Mouse (Mus musculus) limb, embryonic 10.5 days (tissue): ENCODE results near the gene B430306N03Rik. TPM values are rescaled to one million over a fixed set of nuclear protein-coding genes. Genes with fewer than 3 reads are reported as not detected.
"Not testable (repeated sequence)": the region's sequence is repeated elsewhere in the genome, so short reads cannot be mapped to it uniquely, and the experiment has no call there.

Source experiments
- DNase-seq: peaks from one replicate; pipeline ENCODE4 v3.0.0-alpha.2; 2017; ENCODE audit warnings: low spot score
- H3K27ac ChIP-seq: fragments of 300-500 bp; sonication (generic); 2 replicates; pipeline ENCODE4 v1.5.1; 2016; ENCODE audit warnings: mild to moderate bottlenecking
- H3K27me3 ChIP-seq: fragments of 300-500 bp; sonication (generic); 2 replicates; pipeline ENCODE4 v1.6.1; 2016; ENCODE audit warnings: low read depth, mild to moderate bottlenecking; ENCODE audit not compliant: poor library complexity, severe bottlenecking
- H3K36me3 ChIP-seq: fragments of 300-500 bp; sonication (generic); 2 replicates; pipeline ENCODE4 v1.6.1; 2016; ENCODE audit warnings: mild to moderate bottlenecking, moderate library complexity
- H3K4me1 ChIP-seq: fragments of 300-500 bp; sonication (generic); 2 replicates; pipeline ENCODE4 v1.6.1; 2016
- H3K4me3 ChIP-seq: fragments of 300-500 bp; sonication (generic); 2 replicates; pipeline ENCODE4 v1.5.1; 2016; ENCODE audit warnings: mild to moderate bottlenecking, moderate library complexity
- H3K9me3 ChIP-seq: fragments of 300-500 bp; sonication (generic); replicated peaks from 2 replicates; pipeline ENCODE4 v1.6.1; 2016; ENCODE audit warnings: mild to moderate bottlenecking
- WGBS: fragments of 180-500 bp; shearing (Covaris S2); methylation state at CpG from one replicate; pipeline ENCODE4 v1.1.7; 2016; 5-methylcytosine and 5-hydroxymethylcytosine counted together
- polyA plus RNA-seq: library from polyadenylated mRNA; unstranded; fragments of >200 nt; fragmentation: Nextera tagmentation; extraction: Ambion mirVana; gene quantifications from 2 replicates; pipeline ENCODE4 v1.2.1, GENCODE M21; 2016

The B430306N03Rik gene
- polyA plus RNA-seq = 0.09 TPM in 1 of 2 replicates, not detected in the other

DNA sequence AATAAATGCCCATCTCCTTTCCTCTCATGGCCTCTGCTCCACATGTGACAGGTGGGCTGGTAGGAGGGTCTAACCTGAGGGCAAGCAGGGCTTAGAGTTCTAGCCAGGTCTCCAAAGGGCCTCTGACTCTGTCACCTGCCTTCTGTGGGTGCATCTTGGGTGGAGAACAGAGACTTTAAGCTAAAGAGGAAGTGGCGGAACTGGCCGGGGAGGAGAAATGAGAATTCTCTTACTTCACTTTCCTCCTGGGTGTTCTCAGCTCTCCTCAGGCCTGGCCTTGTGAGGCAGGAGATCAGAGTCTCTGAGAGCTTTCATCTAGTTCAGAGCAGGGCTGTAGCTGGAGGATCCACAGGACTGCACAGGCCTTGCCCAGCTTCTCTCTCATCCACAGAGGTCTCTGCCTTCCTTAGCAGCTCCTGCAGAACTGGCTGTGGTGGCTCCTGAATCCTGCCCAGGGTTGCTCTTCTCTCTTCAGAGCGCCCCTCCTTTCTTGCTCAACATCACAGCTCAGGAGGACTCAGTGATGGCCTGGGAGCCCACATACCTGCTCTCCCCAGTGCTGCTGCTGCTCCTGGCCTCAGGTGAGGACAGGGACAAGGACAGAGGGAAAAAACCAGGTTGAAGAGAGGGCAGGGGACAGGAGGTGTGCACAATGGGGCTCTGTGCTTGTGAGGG is at the start of gene B430306N03Rik:
Gene B430306N03Rik (plus strand): TSS at position 237 of the 675 bp plus-strand sequence.
- 89% methylated on average over 3 of the region's 3 CpGs for WGBS
- not testable (repeated sequence) for DNase-seq

DNA sequence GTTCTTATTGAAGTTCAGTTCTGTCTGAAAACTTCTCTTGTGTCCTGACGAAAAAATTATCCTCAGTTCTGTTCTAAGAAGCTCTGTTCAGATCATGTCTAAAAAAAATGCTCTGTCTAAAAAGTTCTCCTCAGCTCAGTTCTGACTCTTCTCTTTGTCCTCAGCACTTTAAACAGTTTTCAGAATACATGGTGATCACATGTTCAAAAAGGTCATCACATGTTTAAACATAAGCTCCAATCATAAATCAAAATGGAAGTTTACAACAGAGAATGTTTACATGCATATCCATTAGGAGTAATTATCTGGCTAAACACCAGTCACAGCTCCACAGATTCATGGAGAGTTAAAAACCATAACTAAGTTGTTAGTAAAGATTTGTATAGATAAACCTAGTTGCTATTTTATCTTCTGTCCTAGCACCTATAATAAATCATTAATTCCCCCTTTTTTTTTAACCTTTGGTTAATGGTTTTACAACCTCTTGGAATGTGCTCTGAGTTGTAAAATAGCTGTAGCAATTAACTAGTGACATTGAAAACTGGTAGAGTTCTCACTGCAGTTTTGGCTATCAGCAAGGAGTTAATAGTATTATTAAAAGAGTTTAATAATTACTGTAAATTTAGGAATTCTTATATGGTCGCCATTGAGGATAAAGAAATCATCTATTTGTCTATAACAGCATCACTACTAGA is 49.2 kb upstream of the B430306N03Rik start:
- Histone ChIP-seq H3K27me3 (peaks cover 6% of the 10 kb centered on the region; the same call in 1 of the 2 replicates), H3K4me3 (no peak overlapping the region), H3K9me3 (no peaks in the 10 kb centered on the region), H3K4me1 (peaks cover 15% of the 10 kb centered on the region), H3K27ac (0 out of 2 replicates have a peak overlapping the region, but pooled peaks have one; percentile 25), H3K36me3 (no peaks in the 10 kb centered on the region)
- WGBS = 32% methylated on average over 2 of the region's 2 CpGs
- DNase-seq = no peak

More for the DNA sequence above, at the start of gene B430306N03Rik:
- not testable (repeated sequence) for H3K4me1 ChIP-seq, H3K4me3 ChIP-seq, H3K27me3 ChIP-seq, H3K36me3 ChIP-seq, H3K27ac ChIP-seq, H3K9me3 ChIP-seq

GRCm38 (mm10) chr17:48267591-48267990 is 48.4 kb upstream of the B430306N03Rik start:
- no peak overlapping the region for H3K4me3 ChIP-seq
- no peak for DNase-seq
- WGBS = 74% methylated on average over 1 of the region's 1 CpGs

GRCm38 (mm10) chr17:48268276-48268675 is 47.7 kb upstream of the B430306N03Rik start:
- peaks cover 6% of the 10 kb centered on the region; the same call in 1 of the 2 replicates for H3K27me3 ChIP-seq
- H3K27ac ChIP-seq = no peak overlapping the region
- H3K9me3 ChIP-seq = no peaks in the 10 kb centered on the region
- H3K4me1 ChIP-seq = peaks cover 15% of the 10 kb centered on the region
- DNase-seq = no peak
- no peaks in the 10 kb centered on the region for H3K36me3 ChIP-seq
- no peak overlapping the region for H3K4me3 ChIP-seq

More at GRCm38 (mm10) chr17:48267591-48267990, 48.4 kb upstream of the B430306N03Rik start:
- H3K9me3 ChIP-seq = no peaks in the 10 kb centered on the region
- no peak overlapping the region for H3K27ac ChIP-seq
- peaks cover 15% of the 10 kb centered on the region for H3K4me1 ChIP-seq
- peaks cover 6% of the 10 kb centered on the region; the same call in 1 of the 2 replicates for H3K27me3 ChIP-seq
- H3K36me3 ChIP-seq = no peaks in the 10 kb centered on the region

- no peak overlapping the region for H3K27ac ChIP-seq
- peaks cover 15% of the 10 kb centered on the region for H3K4me1 ChIP-seq
- no peak for DNase-seq
- no peaks in the 10 kb centered on the region for H3K9me3 ChIP-seq
- no peaks in the 10 kb centered on the region for H3K36me3 ChIP-seq
- no peak overlapping the region for H3K4me3 ChIP-seq
- WGBS = 80% methylated on average over 4 of the region's 4 CpGs
- H3K27me3 ChIP-seq = peaks cover 6% of the 10 kb centered on the region; the same call in 1 of the 2 replicates
Observed at GRCm38 (mm10) chr17:48269833-48270232, 46.1 kb upstream of the B430306N03Rik start.

GRCm38 (mm10) chr17:48272158-48272557 is 43.8 kb upstream of the B430306N03Rik start:
- Histone ChIP-seq H3K4me3 (no peak overlapping the region), H3K4me1 (peaks cover 2% of the 10 kb centered on the region; the same call in 1 of the 2 replicates), H3K27ac (no peak overlapping the region), H3K9me3 (no peaks in the 10 kb centered on the region), H3K27me3 (peaks cover 6% of the 10 kb centered on the region; the same call in 1 of the 2 replicates), H3K36me3 (no peaks in the 10 kb centered on the region)
- 73% methylated on average over 5 of the region's 5 CpGs for WGBS
- no peak for DNase-seq

DNA sequence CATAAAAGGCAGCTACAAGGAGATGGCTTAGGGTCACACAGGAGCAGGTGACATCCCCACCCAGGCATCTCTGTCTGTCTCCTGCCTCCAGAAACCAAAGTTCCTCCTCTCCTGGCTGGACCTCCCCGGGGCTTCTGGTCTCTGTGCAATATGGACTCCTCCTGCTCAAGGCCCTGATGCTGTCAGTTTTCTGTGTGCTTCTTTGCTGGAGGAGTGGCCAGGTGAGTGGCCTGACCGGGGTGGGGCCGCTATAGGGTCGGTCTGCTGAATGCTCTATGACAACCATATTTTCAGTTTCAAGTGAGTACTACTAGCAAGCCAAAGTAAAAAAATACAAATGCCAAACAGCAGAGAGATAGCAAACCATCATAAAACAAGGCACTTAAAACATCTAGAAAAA is 43.3 kb upstream of the B430306N03Rik start:
- Histone ChIP-seq H3K27ac (no peak overlapping the region), H3K27me3 (peaks cover 6% of the 10 kb centered on the region; the same call in 1 of the 2 replicates), H3K4me3 (no peak overlapping the region), H3K9me3 (no peaks in the 10 kb centered on the region), H3K36me3 (no peaks in the 10 kb centered on the region), H3K4me1 (peaks cover 2% of the 10 kb centered on the region; the same call in 1 of the 2 replicates)
- WGBS = 95% methylated on average over 4 of the region's 4 CpGs
- no peak for DNase-seq

- Histone ChIP-seq H3K27ac (no peak overlapping the region), H3K4me1 (peaks cover 2% of the 10 kb centered on the region; the same call in 1 of the 2 replicates), H3K4me3 (no peak overlapping the region), H3K9me3 (no peaks in the 10 kb centered on the region), H3K36me3 (no peaks in the 10 kb centered on the region), H3K27me3 (peaks cover 6% of the 10 kb centered on the region; the same call in 1 of the 2 replicates)
- 83% methylated on average over 4 of the region's 4 CpGs for WGBS
- no peak for DNase-seq
Observed at GRCm38 (mm10) chr17:48274098-48274497, 41.8 kb upstream of the B430306N03Rik start.

DNA sequence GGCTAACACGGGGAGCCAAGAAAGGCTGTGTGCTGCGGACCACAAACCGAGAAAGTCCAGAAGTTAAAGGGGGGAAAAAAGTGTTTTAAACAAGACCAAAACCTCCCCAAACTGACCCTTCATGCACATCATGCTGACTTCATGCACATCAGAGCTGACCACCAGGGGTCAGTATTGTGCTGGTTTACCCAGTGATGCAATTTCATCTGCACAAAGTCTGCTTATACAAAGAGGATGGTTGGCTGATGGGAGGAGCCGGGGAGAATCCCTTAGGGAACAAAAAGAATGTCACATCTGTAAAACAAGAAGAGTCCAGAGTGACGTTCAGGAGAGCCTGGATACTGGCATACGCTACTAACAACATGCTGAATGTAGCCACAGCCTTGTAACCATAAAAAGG is 41.1 kb upstream of the B430306N03Rik start:
- no peak overlapping the region for H3K4me3 ChIP-seq
- 38% methylated on average over 6 of the region's 6 CpGs for WGBS
- H3K4me1 ChIP-seq = peaks cover 2% of the 10 kb centered on the region; the same call in 1 of the 2 replicates
- no peaks in the 10 kb centered on the region for H3K27me3 ChIP-seq
- no peaks in the 10 kb centered on the region for H3K9me3 ChIP-seq
- H3K27ac ChIP-seq = no peak overlapping the region
- no peaks in the 10 kb centered on the region for H3K36me3 ChIP-seq
- DNase-seq = peak; percentile 88

DNA sequence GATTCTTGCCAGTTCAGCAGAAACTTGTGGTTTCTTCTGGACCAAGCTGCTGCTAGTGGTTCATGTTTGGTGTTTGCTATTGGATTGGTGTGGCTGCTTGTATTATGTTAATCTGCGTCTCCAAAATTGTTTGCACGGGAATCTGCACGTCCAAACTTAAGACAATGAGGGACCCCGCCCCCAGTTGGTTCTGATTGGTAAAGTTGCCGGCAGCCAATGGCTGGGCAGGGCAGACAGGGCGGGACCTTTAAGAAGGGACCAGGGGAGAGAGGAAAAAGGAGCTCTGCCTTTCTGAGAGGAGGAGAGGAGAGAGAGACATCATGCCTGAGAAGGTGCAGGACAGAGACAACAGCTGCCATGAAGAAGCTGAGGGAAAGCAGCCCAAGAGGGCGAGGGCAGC is 40.2 kb upstream of the B430306N03Rik start:
- no peak overlapping the region for H3K27ac ChIP-seq
- 61% methylated on average over 7 of the region's 7 CpGs for WGBS
- no peak for DNase-seq
- H3K36me3 ChIP-seq = no peaks in the 10 kb centered on the region
- no peaks in the 10 kb centered on the region for H3K9me3 ChIP-seq
- no peak overlapping the region for H3K4me3 ChIP-seq
- peaks cover 4% of the 10 kb centered on the region; the same call in 1 of the 2 replicates for H3K4me1 ChIP-seq
- no peaks in the 10 kb centered on the region for H3K27me3 ChIP-seq

DNA sequence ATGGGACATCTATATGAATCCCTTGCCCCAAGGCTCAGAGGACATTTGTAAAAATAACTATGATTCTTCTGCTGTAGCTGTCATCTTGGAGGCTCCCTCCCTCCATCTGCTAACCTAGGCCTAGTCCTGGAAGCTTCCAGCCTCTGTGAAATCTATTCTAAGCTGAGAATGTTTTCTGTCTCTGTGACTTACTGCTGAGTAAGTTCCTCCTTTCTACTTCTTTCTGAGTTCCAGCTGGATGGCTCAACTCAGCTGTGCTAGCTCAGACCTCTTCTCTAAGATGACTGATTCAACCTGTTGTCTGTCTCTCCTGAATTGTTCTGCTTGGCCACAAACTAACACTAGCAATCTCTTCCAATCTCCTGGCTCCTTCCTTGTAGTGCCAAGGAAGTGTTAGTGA is 37.6 kb upstream of the B430306N03Rik start:
- no peak for DNase-seq
- H3K27me3 ChIP-seq = no peaks in the 10 kb centered on the region
- H3K9me3 ChIP-seq = no peaks in the 10 kb centered on the region
- H3K36me3 ChIP-seq = no peaks in the 10 kb centered on the region
- H3K4me1 ChIP-seq = peaks cover 18% of the 10 kb centered on the region
- no peak overlapping the region for H3K4me3 ChIP-seq
- no peak overlapping the region for H3K27ac ChIP-seq

GRCm38 (mm10) chr17:48279002-48279401 is 36.9 kb upstream of the B430306N03Rik start:
- WGBS = 82% methylated on average over 4 of the region's 4 CpGs
- no peak overlapping the region for H3K4me3 ChIP-seq
- no peak for DNase-seq
- H3K36me3 ChIP-seq = no peaks in the 10 kb centered on the region
- no peak overlapping the region for H3K27ac ChIP-seq
- peaks cover 18% of the 10 kb centered on the region for H3K4me1 ChIP-seq
- H3K27me3 ChIP-seq = no peaks in the 10 kb centered on the region
- no peaks in the 10 kb centered on the region for H3K9me3 ChIP-seq
